Mouse (Mus musculus): ENCODE measurements around the gene Col17a1. TPM values are rescaled to one million over a fixed set of nuclear protein-coding genes. Genes with fewer than 3 reads are reported as not detected.
A peak's percentile ranks its signal among the peaks of the same experiment; 100 is the strongest.

Col17a1 gene
- polyA plus RNA-seq, 1 experiment from 2014 or later = 40.6 TPM

DNA sequence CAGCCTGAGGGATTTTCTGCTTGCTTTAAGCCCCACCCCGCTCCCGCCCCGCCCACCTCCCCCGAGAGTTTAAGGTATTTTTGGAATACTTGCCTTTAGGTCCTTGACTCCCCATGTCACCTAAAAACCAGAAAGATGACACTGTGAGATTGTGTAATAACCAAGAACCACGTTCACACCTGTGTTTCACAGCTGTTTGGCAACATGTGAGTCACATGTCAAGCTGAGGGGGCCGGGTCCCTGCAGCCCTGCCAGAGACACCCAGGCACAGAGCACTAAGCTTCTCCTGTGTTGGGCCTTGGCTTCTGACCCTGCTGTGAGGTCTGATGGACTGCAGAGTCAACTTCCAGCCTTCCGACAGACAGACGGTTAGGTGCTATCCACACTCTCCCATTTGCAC lies 24.3 kb downstream of the Col17a1 start:
- Histone ChIP-seq H3K9ac (no peak overlapping the region), H3K4me1 (peaks cover 14% of the 10 kb centered on the region), H3K27me3 (no peaks in the 10 kb centered on the region), H3K27ac (replicated peaks) (0 out of 2 replicates have a peak overlapping the region, but pooled peaks have one; percentile 31), H3K9me3 (replicated peaks) (no peaks in the 10 kb centered on the region), H3K4me3 (replicated peaks) (no peak overlapping the region), H3K4me2 (replicated peaks) (no peak overlapping the region), H3K36me3 (no peaks in the 10 kb centered on the region)
- 36% methylated on average over 8 of the region's 8 CpGs for WGBS
- ATAC-seq (ENCODE audit: insufficient number of reproducible peaks, low FRiP score, low TSS enrichment, low read depth) = no peak

GRCm38 (mm10) chr19:47659765-47660408 lies 32.0 kb downstream of the Col17a1 start:
- no peak overlapping the region for H3K4me3 ChIP-seq (replicated peaks)
- H3K27me3 ChIP-seq = no peaks in the 10 kb centered on the region
- no peak overlapping the region for H3K9ac ChIP-seq
- ATAC-seq (ENCODE audit: insufficient number of reproducible peaks, low FRiP score, low TSS enrichment, low read depth) = no peak
- peak overlapping the region; percentile 71; the same call in 1 of the 2 replicates for H3K27ac ChIP-seq (replicated peaks)
- H3K4me2 ChIP-seq (replicated peaks) = no peak overlapping the region
- WGBS = 81% methylated on average over 9 of the region's 9 CpGs
- H3K9me3 ChIP-seq (replicated peaks) = no peaks in the 10 kb centered on the region
- peaks cover 15% of the 10 kb centered on the region for H3K4me1 ChIP-seq
- H3K36me3 ChIP-seq = no peaks in the 10 kb centered on the region

GRCm38 (mm10) chr19:47658914-47659535 lies 32.9 kb downstream of the Col17a1 start:
- H3K27me3 ChIP-seq = no peaks in the 10 kb centered on the region
- WGBS = 6% methylated on average over 5 of the region's 5 CpGs
- H3K9ac ChIP-seq = no peak overlapping the region; the same call in 1 of the 2 replicates
- peak overlapping the region; percentile 71 for H3K27ac ChIP-seq (replicated peaks)
- H3K4me1 ChIP-seq = peaks cover 20% of the 10 kb centered on the region
- H3K4me2 ChIP-seq (replicated peaks) = no peak overlapping the region
- no peak overlapping the region for H3K4me3 ChIP-seq (replicated peaks)
- no peaks in the 10 kb centered on the region for H3K36me3 ChIP-seq
- H3K9me3 ChIP-seq (replicated peaks) = no peaks in the 10 kb centered on the region
- ATAC-seq (ENCODE audit: insufficient number of reproducible peaks, low FRiP score, low TSS enrichment, low read depth) = peak; percentile 77; the same call in 1 of the 2 replicates

DNA sequence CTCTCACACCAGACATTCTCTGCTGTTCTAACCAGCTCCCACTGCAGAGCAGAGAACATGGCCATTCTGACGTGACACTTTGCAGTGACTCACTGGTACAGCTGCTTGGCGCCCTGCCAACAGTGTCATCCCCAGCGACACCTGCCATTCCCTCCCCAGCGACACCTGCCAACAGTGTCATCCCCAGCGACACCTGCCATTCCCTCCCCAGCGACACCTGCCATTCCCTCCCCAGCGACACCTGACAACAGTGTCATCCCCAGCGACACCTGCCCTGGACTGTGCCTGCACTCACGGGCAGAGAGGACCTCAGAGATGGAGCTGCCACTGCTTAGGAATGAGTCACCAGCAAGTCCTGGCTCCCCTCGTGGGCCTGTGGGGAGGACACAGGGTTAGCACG lies 37.0 kb downstream of the Col17a1 start:
- no peaks in the 10 kb centered on the region for H3K9me3 ChIP-seq (replicated peaks)
- 61% methylated on average over 11 of the region's 11 CpGs for WGBS
- H3K9ac ChIP-seq = no peak overlapping the region
- no peak overlapping the region for H3K27ac ChIP-seq (replicated peaks)
- H3K4me2 ChIP-seq (replicated peaks) = no peak overlapping the region
- H3K4me1 ChIP-seq = peaks cover 20% of the 10 kb centered on the region
- no peaks in the 10 kb centered on the region for H3K27me3 ChIP-seq
- H3K4me3 ChIP-seq (replicated peaks) = no peak overlapping the region
- ATAC-seq (ENCODE audit: insufficient number of reproducible peaks, low FRiP score, low TSS enrichment, low read depth) = no peak
- peaks cover 8% of the 10 kb centered on the region; the same call in 1 of the 2 replicates for H3K36me3 ChIP-seq

DNA sequence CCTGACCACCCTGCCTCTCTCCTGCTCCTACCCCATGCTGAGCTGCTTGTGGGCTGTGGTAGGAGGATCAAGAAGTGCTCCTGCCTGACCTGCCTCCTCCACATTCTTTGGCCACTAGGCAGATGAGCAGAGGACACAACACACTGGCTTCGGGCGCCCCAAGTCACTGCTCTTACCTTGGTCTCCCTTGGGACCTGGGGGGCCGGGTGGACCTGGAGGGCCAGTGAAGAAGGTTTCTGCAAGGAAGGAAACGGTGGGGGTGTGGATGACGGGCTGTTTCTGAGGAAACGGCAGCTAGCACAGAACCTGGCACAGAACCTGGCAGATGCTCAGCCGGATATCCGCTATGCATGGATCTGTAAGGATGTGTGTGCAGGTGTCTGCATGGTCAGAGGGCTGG lies 38.7 kb downstream of the Col17a1 start:
- peaks cover 14% of the 10 kb centered on the region; the same call in 1 of the 2 replicates for H3K36me3 ChIP-seq
- H3K27ac ChIP-seq (replicated peaks) = no peak overlapping the region
- WGBS = 86% methylated on average over 8 of the region's 8 CpGs
- H3K9ac ChIP-seq = no peak overlapping the region
- ATAC-seq (ENCODE audit: insufficient number of reproducible peaks, low FRiP score, low TSS enrichment, low read depth) = no peak
- 0 out of 2 replicates have a peak, but pooled peaks cover 8% of the 10 kb centered on the region for H3K4me1 ChIP-seq
- H3K27me3 ChIP-seq = no peaks in the 10 kb centered on the region
- H3K4me3 ChIP-seq (replicated peaks) = no peak overlapping the region
- no peak overlapping the region for H3K4me2 ChIP-seq (replicated peaks)
- H3K9me3 ChIP-seq (replicated peaks) = no peaks in the 10 kb centered on the region

DNA sequence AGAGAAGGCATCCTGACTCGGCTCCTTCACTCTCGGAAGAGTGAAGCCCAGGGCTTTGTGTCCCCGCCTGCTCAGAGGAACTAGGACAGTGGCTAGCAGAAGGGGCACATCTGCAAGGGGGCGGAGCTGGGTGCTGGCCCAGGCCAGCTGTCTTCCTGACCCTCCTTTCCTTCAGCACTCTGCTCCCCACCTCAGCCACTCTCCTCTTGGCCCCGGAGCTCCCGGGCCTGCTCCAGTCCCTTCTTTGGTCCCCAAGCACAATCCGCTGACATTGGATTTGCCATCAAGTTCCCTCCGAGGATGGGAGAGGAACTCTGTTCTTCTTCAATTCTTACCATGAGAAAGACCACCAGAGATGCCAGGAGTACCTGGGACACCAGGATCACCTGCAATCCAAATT lies 39.6 kb downstream of the Col17a1 start:
- Histone ChIP-seq H3K4me2 (replicated peaks) (no peak overlapping the region), H3K9me3 (replicated peaks) (no peaks in the 10 kb centered on the region), H3K9ac (no peak overlapping the region), H3K27me3 (no peaks in the 10 kb centered on the region), H3K36me3 (peaks cover 21% of the 10 kb centered on the region; the same call in 1 of the 2 replicates), H3K27ac (replicated peaks) (no peak overlapping the region), H3K4me1 (0 out of 2 replicates have a peak, but pooled peaks cover 8% of the 10 kb centered on the region), H3K4me3 (replicated peaks) (no peak overlapping the region)
- no peak for ATAC-seq (ENCODE audit: insufficient number of reproducible peaks, low FRiP score, low TSS enrichment, low read depth)
- 69% methylated on average over 8 of the region's 8 CpGs for WGBS

GRCm38 (mm10) chr19:47651160-47651480 lies 40.8 kb downstream of the Col17a1 start:
- Histone ChIP-seq H3K27me3 (no peaks in the 10 kb centered on the region), H3K4me2 (replicated peaks) (no peak overlapping the region), H3K4me3 (replicated peaks) (no peak overlapping the region), H3K4me1 (0 out of 2 replicates have a peak, but pooled peaks cover 8% of the 10 kb centered on the region), H3K9me3 (replicated peaks) (no peaks in the 10 kb centered on the region), H3K36me3 (peaks cover 31% of the 10 kb centered on the region; the same call in 1 of the 2 replicates), H3K27ac (replicated peaks) (no peak overlapping the region), H3K9ac (no peak overlapping the region)
- no peak for ATAC-seq (ENCODE audit: insufficient number of reproducible peaks, low FRiP score, low TSS enrichment, low read depth)
- 94% methylated on average over 5 of the region's 5 CpGs for WGBS

DNA sequence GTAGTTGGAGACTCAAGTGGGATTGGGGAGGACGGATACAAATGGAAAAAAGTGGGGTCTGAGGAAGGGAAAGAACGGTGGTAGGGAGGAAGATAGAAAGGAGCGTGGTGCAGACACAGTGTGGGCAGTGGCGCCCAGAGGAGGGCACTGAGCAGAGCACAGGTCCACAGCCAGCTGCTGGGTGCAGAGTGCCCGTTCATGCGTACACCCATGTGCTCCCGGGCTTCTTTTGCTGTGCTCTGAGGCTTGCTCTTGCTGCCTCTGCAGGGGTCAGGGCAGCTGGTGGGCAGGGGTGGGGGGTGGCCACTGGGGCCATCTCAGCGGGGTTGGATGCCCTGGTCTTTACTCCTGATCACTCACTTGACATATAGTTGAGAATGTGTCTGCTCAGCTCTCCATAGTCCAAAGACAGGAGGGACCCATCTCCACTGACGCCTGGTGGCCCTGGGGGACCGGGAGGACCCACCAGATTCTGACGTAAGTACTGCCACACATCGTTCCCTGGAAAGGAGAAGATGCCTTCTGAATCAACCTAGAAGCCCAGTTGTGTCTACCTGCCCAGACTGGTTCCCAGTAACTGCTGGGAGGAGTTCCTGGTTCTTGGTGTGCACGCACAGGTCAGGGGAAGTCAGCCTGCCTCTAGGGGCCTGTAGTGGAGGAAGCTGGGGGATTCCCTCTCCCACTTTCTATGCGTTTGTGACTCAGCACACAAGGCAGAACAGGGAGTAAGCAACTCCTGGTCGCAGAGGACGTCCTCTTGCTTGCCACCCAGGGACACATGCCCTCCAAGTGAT lies 41.3 kb downstream of the Col17a1 start:
- Histone ChIP-seq H3K9me3 (replicated peaks) (no peaks in the 10 kb centered on the region), H3K4me2 (replicated peaks) (no peak overlapping the region), H3K36me3 (peaks cover 32% of the 10 kb centered on the region), H3K27me3 (no peaks in the 10 kb centered on the region), H3K27ac (replicated peaks) (no peak overlapping the region), H3K4me3 (replicated peaks) (no peak overlapping the region), H3K4me1 (0 out of 2 replicates have a peak, but pooled peaks cover 8% of the 10 kb centered on the region), H3K9ac (no peak overlapping the region)
- 86% methylated on average over 16 of the region's 16 CpGs for WGBS
- no peak for ATAC-seq (ENCODE audit: insufficient number of reproducible peaks, low FRiP score, low TSS enrichment, low read depth)

DNA sequence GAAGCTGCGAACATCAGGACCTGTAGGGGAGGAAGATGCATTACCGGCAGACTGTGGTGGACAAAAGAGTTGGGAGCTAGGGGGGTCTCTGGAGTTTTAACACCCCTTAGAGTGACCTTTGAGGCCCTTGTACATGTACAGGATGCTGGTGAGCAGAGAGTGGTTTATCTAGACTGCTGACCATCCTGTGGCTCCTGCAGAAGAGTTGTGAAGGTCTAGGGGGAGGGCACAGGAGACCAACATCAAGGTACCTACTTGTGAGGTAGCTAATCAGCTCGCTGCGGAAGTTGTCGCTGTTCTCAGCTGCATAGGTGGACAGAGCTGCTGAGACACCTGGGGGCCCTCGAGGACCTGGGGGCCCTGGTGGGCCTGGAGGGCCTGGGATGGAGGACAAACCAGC lies 42.8 kb downstream of the Col17a1 start:
- no peak overlapping the region for H3K9ac ChIP-seq
- no peak for ATAC-seq (ENCODE audit: insufficient number of reproducible peaks, low FRiP score, low TSS enrichment, low read depth)
- WGBS = 88% methylated on average over 6 of the region's 6 CpGs
- no peaks in the 10 kb centered on the region for H3K4me1 ChIP-seq
- H3K4me2 ChIP-seq (replicated peaks) = no peak overlapping the region
- H3K27me3 ChIP-seq = no peaks in the 10 kb centered on the region
- peaks cover 42% of the 10 kb centered on the region for H3K36me3 ChIP-seq
- H3K27ac ChIP-seq (replicated peaks) = no peak overlapping the region
- no peak overlapping the region for H3K4me3 ChIP-seq (replicated peaks)
- no peaks in the 10 kb centered on the region for H3K9me3 ChIP-seq (replicated peaks)

- Histone ChIP-seq H3K9ac (no peak overlapping the region), H3K27ac (replicated peaks) (no peak overlapping the region), H3K4me3 (replicated peaks) (no peak overlapping the region), H3K36me3 (peaks cover 50% of the 10 kb centered on the region), H3K4me2 (replicated peaks) (no peak overlapping the region), H3K4me1 (no peaks in the 10 kb centered on the region), H3K9me3 (replicated peaks) (no peaks in the 10 kb centered on the region), H3K27me3 (no peaks in the 10 kb centered on the region)
- no peak for ATAC-seq (ENCODE audit: insufficient number of reproducible peaks, low FRiP score, low TSS enrichment, low read depth)
- 85% methylated on average over 6 of the region's 6 CpGs for WGBS
Measured at GRCm38 (mm10) chr19:47646508-47647120, 45.3 kb downstream of the Col17a1 start.

DNA sequence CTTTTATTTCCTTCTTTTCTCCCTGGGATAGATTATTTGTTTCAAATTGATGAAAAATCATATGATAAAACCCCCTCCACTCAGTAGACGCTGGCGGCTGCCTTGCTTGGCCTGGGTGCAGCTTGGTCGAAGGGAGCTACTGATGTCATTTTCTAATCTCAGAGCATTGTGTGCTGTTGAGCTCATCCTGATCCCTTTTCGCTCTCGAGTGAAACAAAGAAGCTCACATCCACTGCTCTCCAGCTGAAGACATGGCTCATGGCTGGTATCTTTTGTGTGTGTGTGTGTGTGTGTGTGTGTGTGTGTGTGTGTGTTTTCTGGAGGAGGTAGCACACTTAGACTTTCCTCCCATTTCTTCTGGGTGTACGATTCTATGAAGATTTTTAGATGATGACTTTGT lies 46.3 kb downstream of the Col17a1 start:
- H3K4me1 ChIP-seq = no peaks in the 10 kb centered on the region
- peaks cover 56% of the 10 kb centered on the region for H3K36me3 ChIP-seq
- H3K9ac ChIP-seq = no peak overlapping the region
- 70% methylated on average over 6 of the region's 6 CpGs for WGBS
- no peak overlapping the region for H3K27ac ChIP-seq (replicated peaks)
- H3K27me3 ChIP-seq = no peaks in the 10 kb centered on the region
- no peak overlapping the region for H3K4me3 ChIP-seq (replicated peaks)
- no peak overlapping the region for H3K4me2 ChIP-seq (replicated peaks)
- no peak for ATAC-seq (ENCODE audit: insufficient number of reproducible peaks, low FRiP score, low TSS enrichment, low read depth)
- no peaks in the 10 kb centered on the region for H3K9me3 ChIP-seq (replicated peaks)

Measured in embryonic facial prominence, embryonic 15.5 days (tissue).